Mouse (Mus musculus): ENCODE data around the gene Fam234b.
A peak's percentile ranks its signal among the peaks of the same experiment; 100 is the strongest.

The Fam234b gene

DNA sequence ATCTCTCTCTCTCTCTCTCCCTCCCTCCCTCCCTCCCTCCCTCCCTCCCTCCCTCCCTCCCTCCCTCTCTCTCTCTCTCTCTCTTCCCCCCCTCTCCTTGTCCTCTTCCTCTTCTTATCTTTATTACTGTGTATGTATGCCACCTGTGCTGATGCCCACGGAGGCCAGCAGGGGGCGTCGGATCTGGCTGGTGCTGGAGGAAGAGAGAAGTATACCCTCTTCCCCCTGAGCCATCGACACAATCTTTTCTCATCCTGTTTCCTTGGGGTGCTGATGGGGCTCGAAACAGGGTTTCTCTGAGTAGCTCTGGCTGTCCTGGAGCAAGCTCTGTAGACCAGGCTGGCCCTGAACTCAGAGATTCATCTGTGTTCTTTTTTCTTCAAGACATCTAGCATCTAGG lies 14.9 kb upstream of the Fam234b start:
- DNase-seq (ENCODE audit: extremely low spot score), result no peak

DNA sequence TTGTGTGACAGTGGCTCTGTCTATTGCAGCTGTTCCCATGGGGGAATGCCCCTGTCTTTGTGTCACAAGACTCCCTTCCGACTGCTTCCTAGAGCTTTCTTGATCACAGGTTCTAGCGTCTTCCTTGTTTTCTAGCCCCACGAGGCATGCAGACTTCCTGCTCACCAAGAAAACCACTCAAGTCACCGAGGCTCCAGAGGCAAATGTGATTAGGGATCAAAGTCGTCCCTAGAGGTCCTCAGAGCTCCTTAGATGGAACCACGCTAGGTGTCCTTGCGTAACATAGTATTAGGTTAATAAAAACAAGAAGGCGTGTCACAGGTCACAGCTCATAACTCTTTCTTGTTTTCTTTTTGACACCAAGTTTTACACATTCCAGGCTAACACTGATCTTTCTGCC lies 13.8 kb upstream of the Fam234b start:
- DNase-seq (ENCODE audit: extremely low spot score), result no peak

DNA sequence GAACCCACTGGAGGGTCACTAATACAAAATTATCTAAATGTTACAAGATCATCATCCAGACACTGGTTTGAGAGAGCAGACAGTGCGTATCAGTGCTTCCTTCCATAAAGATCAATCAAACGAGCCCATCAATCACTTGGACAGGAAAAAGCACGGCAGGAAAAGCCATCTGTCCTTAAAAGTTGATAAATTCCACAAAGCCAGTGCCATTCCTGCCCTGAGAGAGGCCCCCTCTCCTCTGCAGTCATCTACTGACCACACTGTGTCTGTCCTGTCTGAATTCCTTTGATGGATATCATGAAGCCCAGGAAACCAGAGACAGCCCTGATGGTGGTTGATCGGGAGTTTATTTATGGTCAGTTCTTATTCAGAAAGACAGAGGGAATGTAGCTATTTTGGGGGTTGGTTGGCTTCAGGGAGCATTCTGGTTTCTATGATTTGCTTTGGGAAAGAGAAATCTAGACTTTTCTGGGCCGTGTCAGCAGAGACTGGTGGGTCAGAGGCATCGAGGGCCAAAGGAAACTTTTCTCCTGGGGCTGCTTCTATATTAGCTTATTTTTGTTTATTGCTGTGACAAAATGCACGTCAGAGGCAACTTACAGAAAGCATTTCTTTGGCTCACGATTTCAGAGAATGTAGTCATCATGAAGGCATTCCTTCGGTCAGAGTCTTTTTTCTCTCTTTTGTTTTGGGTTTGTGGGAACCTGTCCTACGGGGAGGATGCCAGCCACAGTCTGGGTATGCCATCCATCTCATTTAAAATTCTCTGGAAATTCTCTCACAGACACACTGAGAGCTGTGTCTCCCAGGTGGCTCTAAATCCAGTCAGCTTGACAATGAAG lies 10.5 kb upstream of the Fam234b start:
- peak; percentile 42 for DNase-seq (ENCODE audit: extremely low spot score)

DNA sequence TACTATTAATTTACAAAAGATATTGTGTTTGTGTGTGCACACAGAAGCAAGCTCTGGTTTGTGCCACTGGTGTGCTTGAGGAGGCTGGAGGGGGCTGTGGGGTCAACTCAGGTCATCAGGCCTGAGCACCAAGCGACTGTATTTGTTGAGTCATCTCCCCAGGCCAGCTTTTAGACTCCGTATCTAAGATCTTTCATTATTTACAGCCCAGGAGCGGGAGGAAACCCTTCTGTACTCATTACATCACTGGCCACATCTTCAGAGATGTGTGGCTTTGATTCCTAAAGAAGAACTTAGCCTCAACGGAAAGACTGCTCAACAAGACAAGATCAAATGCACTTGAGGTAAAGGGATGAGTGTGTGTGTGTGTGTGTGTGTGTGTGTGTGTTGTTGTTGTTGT lies 9.1 kb upstream of the Fam234b start:
- DNase-seq (ENCODE audit: extremely low spot score), result no peak

DNA sequence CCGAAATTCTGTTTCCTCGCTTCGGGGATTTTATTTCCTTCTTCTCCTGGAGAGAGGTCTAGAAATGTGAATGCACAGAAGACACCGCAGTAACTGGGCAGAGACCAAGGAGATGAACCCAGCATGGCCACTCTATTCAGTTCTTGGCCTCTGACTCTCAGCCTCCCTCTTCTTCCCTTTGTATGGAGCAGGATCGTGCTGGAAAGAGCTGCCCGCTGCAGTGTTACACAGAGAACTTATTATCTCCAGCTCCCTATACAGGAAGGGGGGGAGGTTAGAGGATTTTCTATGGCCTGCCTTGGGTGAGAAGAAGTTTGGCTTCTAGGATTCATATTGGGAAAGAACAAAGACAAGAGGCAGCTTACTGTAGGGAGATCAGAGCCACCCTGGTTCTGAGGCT lies 7.7 kb upstream of the Fam234b start:
- DNase-seq (ENCODE audit: extremely low spot score), result no peak

DNA sequence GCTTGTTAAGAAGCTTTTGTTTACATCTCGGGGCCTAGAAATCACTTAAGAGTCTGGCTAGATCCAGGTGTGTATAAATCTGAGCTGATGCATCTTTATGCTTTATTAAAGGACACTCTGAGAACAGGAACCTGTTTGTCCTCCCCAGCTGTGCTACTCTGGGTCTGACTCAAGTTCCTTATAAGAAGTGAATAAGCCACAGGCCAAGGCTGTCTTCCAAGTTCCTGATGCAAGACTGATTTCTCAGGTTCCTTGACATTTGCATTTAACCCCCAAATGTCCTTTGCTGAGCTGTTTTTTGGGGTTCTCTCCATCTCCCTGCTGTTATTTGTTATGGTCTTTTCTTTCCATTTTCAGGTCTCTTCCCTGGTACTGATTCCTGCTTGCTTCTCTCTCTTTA lies 5.9 kb upstream of the Fam234b start:
- no peak for DNase-seq (ENCODE audit: extremely low spot score)

DNA sequence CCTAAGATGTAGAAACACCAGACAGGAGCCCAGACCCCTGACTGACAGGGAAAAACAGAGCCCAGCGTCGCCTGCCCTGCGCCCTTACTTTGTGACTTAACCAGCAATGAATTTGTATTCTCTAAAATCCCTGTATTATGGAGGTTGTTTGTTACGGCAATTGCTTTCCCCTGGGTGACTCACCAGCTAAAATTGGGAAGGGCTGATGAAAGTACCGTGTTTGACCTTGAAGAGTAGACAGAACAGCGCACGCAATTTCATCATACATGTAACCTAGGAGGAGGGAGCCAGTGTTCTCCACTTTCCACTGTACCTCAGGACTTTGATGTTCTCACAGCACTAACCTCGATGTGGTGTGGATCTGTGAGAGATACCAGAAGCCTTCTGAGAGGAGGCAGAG lies 4.8 kb upstream of the Fam234b start:
- no peak for DNase-seq (ENCODE audit: extremely low spot score)

DNA sequence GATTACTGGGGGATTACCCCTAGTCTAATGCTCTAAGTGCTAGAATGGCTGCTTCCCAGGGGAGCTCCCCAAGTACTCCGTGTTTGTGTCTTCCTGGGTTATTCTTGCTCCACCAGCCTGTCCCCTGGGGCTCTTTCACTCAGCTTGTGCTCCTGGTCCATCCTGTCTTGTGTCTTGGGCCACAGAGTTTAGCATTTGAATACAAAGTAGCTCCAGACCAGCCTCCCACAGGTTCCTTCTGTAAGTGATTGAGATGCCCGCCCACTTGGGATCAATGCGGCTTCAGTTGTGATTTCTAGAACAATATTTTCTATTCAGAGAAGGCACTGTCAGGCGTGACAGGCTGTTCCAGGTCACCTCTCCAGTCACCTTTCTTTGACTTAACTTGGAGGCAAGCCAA lies 4.0 kb upstream of the Fam234b start:
- no peak for DNase-seq (ENCODE audit: extremely low spot score)

DNA sequence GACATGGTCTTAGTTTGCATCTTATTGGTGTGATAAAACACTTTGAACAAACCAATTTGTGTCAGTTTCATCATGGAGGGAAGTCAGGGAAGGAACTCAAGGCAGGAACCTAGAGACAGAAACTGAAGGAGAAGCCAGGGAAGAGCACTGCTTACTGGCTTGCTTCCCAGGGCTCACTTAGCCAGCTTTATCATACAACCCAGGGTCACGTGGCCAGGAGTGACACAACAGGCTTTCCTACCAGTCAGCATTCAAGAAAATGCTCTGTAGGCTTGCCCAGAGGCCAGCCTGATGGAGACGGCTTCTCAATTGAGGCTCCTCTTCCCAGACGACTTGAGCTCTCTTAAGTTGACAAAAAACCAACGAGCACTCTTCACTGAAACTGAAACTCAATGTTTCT lies 2.9 kb upstream of the Fam234b start:
- DNase-seq (ENCODE audit: extremely low spot score), result no peak

DNA sequence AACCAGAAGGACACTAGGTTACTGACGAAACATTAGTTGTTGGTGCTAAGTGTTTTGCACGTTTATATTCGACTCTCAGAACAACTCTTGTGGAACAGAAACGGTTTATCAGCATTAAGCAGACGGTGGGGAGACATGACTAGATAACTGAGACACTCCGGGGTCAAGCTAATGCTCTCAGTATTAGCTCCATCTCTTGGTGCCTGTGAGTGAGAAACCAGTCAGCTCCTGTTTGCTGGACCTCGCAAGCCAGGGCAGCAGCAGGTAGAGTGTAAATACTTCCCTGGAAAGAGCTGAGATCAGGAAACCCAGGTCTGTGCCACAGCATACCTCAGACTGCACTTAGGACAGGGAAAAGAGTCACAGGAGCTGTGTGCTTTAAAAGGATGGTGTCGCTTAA lies 1.1 kb upstream of the Fam234b start:
- no peak for DNase-seq (ENCODE audit: extremely low spot score)

DNA sequence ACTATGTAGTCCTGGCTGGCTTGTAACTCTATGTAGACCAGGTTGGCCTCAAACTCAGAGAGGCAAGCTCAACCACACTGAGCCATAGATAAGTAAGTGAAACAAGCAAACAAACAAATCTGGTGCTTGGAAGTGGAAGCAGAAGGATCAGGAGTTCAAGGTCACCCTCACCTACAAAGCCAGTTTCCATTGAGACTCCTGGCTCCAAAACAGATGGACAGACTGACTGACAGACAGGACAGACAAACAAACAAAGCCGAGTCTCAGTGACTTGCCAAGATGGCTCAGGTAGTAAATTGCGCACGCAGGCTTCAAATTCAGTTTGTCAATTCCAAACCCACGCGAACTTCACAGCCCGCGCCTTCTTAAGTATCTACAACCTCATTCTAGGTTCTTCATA lies 331 bp upstream of the Fam234b start:
- DNase-seq (ENCODE audit: extremely low spot score), result no peak

DNA sequence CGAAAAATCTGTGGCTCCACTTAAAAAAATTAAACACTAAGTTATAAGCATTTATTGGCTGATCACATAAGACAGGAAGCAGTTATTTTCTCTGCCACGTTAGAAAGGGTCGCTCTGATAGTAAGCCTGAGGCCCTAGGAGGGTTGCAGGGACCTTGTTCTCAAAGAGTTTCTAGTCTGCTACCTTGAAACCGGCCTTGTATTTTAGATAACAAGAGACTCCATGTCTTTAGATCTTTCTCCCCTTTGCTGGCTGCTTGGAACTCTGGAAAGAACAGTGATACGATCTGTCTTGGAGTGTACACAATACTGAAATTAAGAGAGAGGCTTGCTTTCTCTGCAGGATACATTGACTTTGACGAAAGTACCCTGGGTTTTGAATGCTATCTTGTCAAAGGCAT lies 949 bp downstream of the Fam234b start:
- no peak for DNase-seq (ENCODE audit: extremely low spot score)

DNA sequence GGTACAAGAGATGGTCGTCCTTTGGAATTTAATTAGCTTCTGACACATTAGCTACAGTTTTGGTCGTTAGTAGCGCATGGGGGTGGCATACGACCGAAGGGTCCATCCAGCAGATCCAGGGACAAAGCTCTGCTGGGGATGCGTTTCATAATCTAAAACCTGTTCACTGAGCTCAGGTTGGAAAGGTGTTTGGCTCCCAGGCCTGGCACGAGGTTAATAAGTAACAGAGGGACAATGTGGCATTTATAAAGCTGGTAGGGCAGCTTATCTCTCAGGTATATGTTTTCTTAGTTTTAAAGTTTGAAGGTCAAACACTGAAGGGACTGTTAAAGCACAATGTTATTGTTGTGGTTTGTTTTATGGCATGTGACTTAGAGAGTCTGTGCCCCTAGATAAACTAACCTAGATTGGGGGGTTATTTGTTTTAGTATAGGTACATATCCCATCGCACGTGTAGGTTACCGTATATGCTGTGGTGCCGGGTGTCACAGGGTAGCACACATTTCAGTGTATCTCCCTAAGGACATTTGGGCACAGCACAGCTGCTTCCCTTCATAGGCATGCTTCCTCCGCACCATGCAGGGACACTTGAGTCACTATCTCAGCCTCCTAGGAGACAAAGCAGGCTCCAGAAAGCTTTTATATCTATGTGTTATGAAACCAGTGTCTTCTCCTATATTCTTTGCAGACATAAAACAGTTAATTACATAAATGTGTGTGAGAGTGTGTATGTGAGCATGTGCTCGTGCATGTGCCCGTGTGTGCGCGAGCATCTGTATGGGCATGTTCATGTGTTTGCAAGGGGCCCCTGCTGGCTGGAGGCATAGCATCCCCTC lies 2.6 kb downstream of the Fam234b start:
- no peak for DNase-seq (ENCODE audit: extremely low spot score)

DNA sequence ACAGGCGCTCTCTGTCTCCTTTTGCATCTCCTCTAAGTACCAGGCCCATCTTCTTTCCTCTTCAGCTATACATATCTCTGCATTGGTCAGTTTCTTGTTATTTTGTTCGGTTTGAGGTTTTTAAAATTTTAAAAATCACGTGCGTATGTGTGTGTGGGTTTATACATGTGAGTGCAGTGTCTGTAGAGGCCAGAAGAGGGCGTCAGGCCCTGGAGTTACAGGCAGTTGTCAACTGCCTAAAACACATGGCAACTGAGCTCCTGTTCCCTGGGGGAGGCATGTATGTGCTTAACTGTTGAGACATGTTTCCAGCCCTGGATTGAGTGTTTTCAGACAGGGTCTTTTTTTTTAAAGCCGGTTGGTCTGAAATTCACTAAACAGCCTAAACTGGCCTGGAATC lies 4.9 kb downstream of the Fam234b start:
- no peak for DNase-seq (ENCODE audit: extremely low spot score)

DNA sequence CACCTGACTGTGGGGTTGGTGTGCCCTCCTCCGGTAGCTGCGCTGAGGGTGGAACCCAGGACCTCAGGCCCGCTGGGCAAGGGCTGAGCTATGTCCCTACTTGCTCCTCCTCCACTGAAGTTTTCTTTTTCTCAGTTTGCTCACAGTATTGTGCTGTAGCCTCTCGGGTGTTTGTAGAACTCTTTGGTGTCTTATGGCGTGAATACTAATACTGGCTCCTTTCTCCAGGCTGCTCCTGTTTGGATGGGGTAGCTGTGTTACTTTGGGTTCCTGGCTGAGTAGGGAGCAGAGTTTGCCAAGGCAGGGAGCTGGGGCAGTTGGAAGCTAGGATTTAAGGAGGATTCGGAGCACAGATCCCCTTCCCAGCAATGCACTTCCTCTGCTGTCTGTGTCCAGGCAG lies 6.0 kb downstream of the Fam234b start:
- no peak for DNase-seq (ENCODE audit: extremely low spot score)

DNA sequence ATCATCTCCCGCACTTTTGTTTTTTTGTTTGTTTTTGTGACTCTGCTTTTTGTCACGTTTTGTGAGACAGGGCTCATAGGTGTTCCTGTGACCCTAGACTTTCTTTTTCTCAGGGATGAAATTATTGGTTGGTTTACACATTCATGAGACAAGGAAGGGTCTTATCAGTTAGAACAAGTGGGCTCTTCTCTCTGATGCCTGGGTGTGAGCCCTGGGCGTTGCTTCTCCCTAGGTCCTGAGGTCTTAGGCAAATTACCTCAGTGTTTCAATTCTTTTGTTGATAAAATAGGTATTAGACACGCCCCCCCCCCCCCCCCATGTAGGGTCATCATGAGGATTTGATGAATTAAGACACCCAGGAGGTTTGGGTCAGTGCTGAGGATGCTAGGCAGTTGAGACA lies 7.1 kb downstream of the Fam234b start:
- no peak for DNase-seq (ENCODE audit: extremely low spot score)

DNA sequence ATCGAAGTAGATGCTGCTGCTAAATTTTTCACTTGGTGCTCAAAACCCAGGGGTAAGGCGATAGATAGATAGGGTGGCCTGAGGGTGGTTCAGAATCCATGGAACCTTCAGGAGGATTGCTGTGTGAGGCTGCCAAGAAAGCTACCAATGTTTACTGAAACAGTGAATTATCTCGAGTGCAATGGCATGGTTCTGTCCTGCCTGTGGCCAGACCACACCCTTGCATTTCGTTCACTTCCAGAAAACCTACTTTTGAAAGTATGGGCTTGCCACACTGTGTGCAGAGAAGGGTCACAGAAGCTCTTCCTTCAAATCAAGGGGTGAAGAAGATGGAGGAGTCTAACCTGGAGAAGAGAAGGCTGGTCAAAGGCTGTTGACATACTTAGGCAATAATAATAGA lies 8.0 kb downstream of the Fam234b start:
- DNase-seq (ENCODE audit: extremely low spot score), result no peak

DNA sequence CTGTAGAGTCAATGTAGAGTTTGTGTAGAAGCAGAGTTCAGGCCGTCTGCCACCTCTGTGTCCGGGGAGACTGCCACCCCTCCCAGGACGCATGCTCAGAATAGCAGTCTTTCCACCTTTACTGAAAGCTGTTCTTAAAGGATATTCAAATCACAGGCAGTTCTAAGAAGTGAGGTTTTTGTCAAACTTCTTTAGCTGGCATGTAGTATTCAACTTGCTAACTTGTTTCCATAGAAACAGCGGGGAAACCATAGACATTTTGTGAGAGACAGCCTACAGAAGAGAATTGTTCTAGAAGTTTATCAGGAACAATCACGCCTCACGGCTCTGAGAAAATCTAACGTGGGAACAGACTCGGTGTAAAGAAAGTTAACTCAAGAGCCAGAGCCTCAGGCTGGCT lies 9.1 kb downstream of the Fam234b start:
- no peak for DNase-seq (ENCODE audit: extremely low spot score)

DNA sequence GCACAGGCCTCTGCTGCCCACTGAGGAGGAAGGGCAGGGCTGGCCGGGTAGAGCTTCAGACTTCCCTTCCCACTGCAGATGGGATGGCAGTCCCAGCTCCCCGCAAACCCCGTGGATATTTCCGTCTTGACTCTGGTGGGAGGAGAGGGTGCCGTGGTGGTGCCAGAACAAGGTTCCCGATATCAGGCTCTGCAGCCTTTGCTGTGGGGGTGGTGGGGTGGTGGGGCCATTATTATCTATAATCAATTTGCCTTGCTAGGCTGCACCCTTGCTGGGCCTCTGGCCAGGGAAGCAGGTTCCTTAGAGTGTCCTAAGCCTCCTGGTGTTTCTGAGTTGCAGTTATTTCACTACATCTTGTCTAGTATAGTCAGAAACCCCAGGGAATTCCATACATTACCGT lies 13.4 kb downstream of the Fam234b start:
- DNase-seq (ENCODE audit: extremely low spot score), result no peak

DNA sequence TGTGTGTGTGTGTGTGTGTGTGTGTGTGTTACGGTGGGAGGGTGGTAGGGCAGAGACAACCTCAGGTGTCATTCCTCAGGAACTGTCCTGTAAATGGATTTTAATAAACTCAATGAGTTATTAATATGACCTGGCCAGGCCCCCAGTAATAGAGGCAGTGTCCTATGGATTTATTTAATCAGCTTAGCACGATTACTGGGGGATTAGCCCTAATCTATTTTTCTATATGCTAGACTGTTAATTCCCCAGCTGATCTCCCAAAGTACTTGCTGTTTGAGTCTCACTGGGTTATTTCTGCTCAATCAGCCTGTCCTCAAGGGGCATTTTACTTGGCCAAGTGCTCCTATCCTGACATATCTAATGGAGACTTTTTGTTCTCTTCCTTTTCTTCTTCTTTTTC lies 14.9 kb downstream of the Fam234b start:
- DNase-seq (ENCODE audit: extremely low spot score), result no peak

DNA sequence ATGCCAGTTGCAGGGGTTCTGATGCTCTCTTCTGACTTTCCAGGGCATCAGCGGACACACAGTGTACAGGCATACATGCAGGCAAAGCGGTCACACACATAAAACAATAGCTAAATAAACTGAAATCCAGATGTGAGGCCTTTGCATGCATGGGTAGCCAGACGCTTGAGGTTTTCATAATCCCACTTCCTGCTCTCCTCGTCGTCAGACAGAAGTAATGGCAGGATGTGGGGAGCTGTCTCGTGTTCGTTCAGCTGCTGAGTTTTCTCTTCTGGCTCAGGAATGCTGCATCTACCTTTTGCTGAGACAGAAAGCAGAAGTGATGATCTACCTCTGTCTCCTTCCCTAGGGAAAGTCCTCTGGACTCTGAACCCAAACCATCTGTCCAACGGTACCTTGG lies 20.6 kb downstream of the Fam234b start:
- no peak for DNase-seq (ENCODE audit: extremely low spot score)

DNA sequence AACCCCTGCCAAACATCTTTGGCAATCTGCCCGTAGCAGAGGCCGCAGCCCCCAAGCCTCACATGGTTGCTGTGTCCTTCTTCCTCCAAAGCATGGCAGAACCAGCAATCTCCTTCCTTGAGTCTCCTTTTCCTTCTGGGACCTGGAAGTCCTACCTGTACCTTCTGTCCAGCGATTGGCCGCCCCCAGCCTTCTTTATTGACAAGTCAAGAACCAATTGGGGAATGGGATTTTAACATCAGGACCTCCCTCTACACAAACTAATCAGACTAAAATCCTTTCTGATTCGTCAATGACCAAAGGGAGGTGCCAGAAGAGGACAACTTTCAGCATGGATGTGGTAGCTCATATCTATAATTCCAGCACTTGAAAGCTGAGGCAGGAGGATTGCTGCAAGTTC lies 22.1 kb downstream of the Fam234b start:
- DNase-seq (ENCODE audit: extremely low spot score), result no peak

DNA sequence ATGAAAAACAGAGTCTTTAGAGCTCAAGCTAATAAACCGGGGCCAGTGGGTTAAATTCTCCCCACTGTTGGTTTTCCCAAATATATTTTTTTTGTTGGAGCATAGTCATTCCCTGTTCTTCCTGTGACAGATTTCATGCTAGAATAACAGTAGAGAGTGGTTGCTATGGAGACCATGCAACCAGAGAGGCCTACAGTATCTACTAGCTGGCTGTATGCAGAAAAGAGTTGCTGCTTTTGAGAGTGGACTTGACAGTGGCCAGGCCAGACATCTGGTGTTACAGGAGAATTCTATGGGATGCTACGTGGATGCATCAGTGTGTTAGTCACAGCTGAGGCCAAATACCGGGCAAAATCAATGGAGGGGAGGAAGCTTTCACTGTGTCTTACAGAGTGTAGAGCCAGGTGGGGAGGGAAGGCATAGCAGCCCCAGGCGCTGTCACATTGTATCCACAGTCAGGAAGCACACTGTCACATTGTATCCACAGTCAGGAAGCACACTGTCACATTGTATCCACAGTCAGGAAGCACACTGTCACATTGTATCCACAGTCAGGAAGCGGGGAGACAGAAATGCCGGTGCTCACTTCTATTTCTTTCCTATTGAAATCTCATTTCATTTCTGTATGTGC lies 26.1 kb downstream of the Fam234b start:
- DNase-seq (ENCODE audit: extremely low spot score), result no peak

All from embryo, embryonic 9.5 days (tissue).